Mouse (Mus musculus): ENCODE measurements around the gene Pip5k1c. TPM values are rescaled to one million over a fixed set of nuclear protein-coding genes. Genes with fewer than 3 reads are reported as not detected.

Gene Pip5k1c
- polyA plus RNA-seq, 1 experiment from 2014 or later, result 132 TPM

DNA sequence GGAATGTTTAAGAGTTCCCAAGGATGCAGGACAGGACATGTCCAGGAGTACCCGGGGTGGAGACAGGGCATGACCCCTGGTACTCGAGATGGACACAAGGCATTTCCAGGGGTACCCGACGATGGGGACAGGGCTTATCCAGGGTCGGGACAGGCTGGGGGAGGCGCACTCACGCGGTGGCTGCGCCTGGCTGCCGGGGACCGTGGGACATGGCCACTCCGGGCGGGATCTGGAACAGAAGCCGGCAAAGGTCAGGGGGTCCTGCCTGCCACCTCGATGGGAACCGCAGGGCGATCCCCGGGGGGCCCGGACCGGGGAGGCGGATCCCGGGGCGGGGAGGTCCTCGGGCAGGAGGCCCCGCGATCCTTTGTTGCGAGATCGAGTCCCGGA is 57.2 kb downstream of the Pip5k1c start:
- ATAC-seq (ENCODE audit: low FRiP score, low TSS enrichment), result peak; percentile 16
- WGBS, result 0% methylated on average over 28 of the region's 29 CpGs
- Histone ChIP-seq H3K36me3 (ENCODE audit: control insufficient read depth, insufficient read depth, low read length) (no peaks in the 10 kb centered on the region), H3K9ac (replicated peaks; ENCODE audit: low read length) (peak overlapping the region; percentile 62), H3K9me3 (ENCODE audit: control insufficient read depth, low read length) (no peaks in the 10 kb centered on the region), H3K27ac (replicated peaks; ENCODE audit: low read depth, low read length) (no peak overlapping the region), H3K4me1 (ENCODE audit: control insufficient read depth, insufficient read depth, low read length) (peaks cover 11% of the 10 kb centered on the region), H3K4me2 (ENCODE audit: low read length) (peak overlapping the region; percentile 92), H3K27me3 (ENCODE audit: control insufficient read depth, insufficient read depth, low read length) (peaks cover 11% of the 10 kb centered on the region; the same call in 1 of the 2 replicates), H3K4me3 (replicated peaks; ENCODE audit: low read depth, low read length) (peak overlapping the region; percentile 60)
- no peak for DNase-seq

DNA sequence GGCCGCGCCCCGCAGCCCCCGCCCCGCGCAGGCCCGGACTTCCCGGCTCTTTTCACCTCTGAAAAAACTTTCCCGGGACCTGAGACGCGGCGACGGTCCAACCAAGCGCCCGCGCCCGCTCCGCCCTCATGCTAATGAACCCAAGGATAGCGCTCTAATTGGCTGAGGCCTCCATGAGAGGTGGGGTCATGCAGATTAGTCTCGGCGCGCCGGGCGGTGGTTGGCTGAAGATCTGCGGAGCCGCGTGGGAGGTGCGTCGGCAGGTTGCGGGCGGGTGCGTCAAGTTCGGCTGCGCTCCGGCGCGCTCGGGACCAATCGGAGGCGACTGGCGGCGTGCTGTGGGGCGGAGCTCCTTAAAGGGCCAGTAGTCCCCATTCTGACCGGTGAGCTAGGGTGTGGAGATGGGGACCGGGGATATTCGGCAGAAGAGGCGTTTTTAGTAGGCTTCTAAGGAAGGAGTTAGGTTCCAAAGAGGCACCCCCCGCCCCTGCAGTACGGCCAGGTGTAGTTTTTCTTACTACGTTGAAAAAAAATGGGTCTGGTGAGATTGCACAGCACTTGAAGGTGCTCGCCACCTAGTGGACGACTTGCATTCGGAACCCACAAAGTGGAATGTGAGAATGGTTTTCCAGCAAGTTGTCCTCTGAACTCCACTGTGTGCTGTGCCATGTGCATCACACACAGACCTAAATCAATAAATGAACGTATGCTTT is 57.7 kb downstream of the Pip5k1c start, which contains the start of gene Hmg20b:
Hmg20b (minus strand) TSS at position 130 of the 713 bp plus-strand sequence.
- Histone ChIP-seq H3K36me3 (ENCODE audit: control insufficient read depth, insufficient read depth, low read length) (no peaks in the 10 kb centered on the region), H3K9me3 (ENCODE audit: control insufficient read depth, low read length) (no peaks in the 10 kb centered on the region), H3K27me3 (ENCODE audit: control insufficient read depth, insufficient read depth, low read length) (peaks cover 6% of the 10 kb centered on the region; the same call in 1 of the 2 replicates), H3K9ac (replicated peaks; ENCODE audit: low read length) (peak within 1 kb of the TSS; percentile 62), H3K4me2 (ENCODE audit: low read length) (peak within 1 kb of the TSS; percentile 92), H3K4me1 (ENCODE audit: control insufficient read depth, insufficient read depth, low read length) (peaks cover 11% of the 10 kb centered on the region), H3K27ac (replicated peaks; ENCODE audit: low read depth, low read length) (peak within 1 kb of the TSS; percentile 27; the same call in 1 of the 2 replicates), H3K4me3 (replicated peaks; ENCODE audit: low read depth, low read length) (peak within 1 kb of the TSS; percentile 60)
- DNase-seq, result peak; percentile 99
- peak; percentile 97 for ATAC-seq (ENCODE audit: low FRiP score, low TSS enrichment)
- WGBS, result under 1% methylated on average over 54 of the region's 54 CpGs

DNA sequence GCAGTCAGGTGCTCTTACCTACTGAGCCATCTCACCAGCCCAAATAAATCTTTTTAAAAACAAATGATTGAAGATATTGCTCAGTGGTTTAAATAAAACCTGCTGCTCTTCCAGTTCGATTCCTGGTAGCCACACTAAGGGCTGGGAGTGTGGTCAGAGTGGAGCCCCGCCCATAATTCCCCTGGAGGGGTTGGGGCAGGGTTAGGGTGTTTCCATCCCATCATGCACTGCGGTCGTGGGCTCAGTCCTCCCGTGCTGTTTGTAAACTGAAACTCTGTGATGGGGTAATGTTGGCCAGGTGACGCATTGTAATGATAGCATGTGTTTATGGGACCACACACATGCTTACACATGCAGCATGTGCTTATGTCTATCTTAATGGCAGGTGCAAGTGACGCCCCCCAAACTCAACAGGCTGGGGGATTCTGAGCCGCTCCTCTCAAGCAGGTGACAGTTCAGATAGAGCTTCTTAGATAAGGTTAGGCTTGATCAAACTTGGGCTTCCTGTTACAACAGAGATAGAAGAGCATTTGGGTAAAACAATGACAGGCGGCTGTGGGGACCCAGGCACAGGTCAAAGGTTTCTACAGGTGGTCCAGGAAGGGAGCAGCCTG is 59.0 kb downstream of the Pip5k1c start:
- peaks cover 11% of the 10 kb centered on the region for H3K4me1 ChIP-seq (ENCODE audit: control insufficient read depth, insufficient read depth, low read length)
- H3K9ac ChIP-seq (replicated peaks; ENCODE audit: low read length), result no peak overlapping the region
- no peak overlapping the region for H3K27ac ChIP-seq (replicated peaks; ENCODE audit: low read depth, low read length)
- WGBS, result 30% methylated on average over 9 of the region's 9 CpGs
- H3K36me3 ChIP-seq (ENCODE audit: control insufficient read depth, insufficient read depth, low read length), result no peaks in the 10 kb centered on the region
- no peak for ATAC-seq (ENCODE audit: low FRiP score, low TSS enrichment)
- H3K9me3 ChIP-seq (ENCODE audit: control insufficient read depth, low read length), result no peaks in the 10 kb centered on the region
- no peak for DNase-seq
- no peak overlapping the region for H3K4me3 ChIP-seq (replicated peaks; ENCODE audit: low read depth, low read length)
- H3K4me2 ChIP-seq (ENCODE audit: low read length), result no peak overlapping the region
- H3K27me3 ChIP-seq (ENCODE audit: control insufficient read depth, insufficient read depth, low read length), result no peaks in the 10 kb centered on the region

DNA sequence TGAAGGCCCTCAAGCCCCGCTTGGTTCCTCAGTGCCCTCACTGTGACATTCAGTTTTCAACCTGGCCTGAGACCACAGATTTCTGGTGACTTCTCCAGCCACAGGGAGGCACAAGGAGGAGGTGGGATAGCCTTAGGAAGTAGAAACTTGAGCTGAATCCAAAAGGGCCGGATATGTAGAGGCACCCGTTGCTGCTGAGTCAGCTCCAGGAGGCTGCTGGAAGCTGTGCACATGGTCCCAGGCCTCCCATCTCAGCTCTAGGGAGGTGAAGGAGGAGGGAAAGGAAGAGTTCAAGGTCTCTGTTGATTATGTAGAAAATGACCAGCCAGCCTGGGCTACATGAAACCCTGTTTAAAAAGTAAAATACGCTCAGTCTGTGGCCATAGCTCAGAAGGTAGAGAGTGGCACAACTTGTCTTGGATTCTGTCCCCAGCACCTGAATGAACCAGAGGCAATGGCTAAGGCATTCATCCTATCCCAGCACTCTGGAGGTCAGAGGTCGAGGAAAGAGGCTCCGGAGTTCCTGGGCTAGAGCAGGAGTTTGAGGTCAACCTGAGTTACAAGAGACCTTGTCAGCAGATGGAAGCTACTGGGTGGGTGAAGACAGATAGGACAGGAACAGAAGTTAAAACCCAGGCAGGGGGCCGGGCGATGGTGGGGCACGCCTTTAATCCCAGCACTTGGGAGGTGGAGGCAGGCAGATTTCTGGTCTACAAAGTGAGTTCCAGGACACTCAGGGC is 62.1 kb downstream of the Pip5k1c start:
- H3K4me1 ChIP-seq (ENCODE audit: control insufficient read depth, insufficient read depth, low read length), result peaks cover 13% of the 10 kb centered on the region
- 0 out of 2 replicates have a peak overlapping the region, but pooled peaks have one; percentile 3 for H3K9ac ChIP-seq (replicated peaks; ENCODE audit: low read length)
- WGBS, result 56% methylated on average over 9 of the region's 9 CpGs
- no peak overlapping the region for H3K4me3 ChIP-seq (replicated peaks; ENCODE audit: low read depth, low read length)
- DNase-seq (no peak), ATAC-seq (ENCODE audit: low FRiP score, low TSS enrichment) (no peak)
- H3K27ac ChIP-seq (replicated peaks; ENCODE audit: low read depth, low read length), result no peak overlapping the region
- H3K4me2 ChIP-seq (ENCODE audit: low read length), result no peak overlapping the region
- H3K9me3 ChIP-seq (ENCODE audit: control insufficient read depth, low read length), result no peaks in the 10 kb centered on the region
- H3K27me3 ChIP-seq (ENCODE audit: control insufficient read depth, insufficient read depth, low read length), result no peaks in the 10 kb centered on the region
- no peaks in the 10 kb centered on the region for H3K36me3 ChIP-seq (ENCODE audit: control insufficient read depth, insufficient read depth, low read length)

DNA sequence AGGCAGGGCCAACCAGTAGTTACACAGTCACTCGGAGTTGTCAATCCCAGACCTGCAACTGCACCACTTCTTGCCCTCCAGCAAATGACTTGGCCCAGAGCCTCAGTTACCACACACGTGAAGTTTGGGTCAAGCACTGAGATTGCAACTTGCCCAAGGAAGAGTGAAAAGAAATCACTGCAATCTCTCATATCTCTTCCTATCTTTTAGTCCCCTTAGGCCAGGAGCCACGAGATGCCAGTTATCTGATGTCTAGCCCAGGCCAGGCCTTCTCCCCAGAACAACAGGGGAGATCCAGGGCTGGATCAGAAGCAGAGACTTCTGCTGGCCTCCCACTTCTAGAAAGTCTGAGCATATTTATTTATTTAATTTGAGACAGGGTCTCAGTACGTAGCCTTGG is 62.8 kb downstream of the Pip5k1c start:
- Histone ChIP-seq H3K27me3 (ENCODE audit: control insufficient read depth, insufficient read depth, low read length) (no peaks in the 10 kb centered on the region), H3K4me1 (ENCODE audit: control insufficient read depth, insufficient read depth, low read length) (peaks cover 12% of the 10 kb centered on the region), H3K27ac (replicated peaks; ENCODE audit: low read depth, low read length) (no peak overlapping the region), H3K36me3 (ENCODE audit: control insufficient read depth, insufficient read depth, low read length) (no peaks in the 10 kb centered on the region), H3K4me3 (replicated peaks; ENCODE audit: low read depth, low read length) (no peak overlapping the region), H3K9ac (replicated peaks; ENCODE audit: low read length) (no peak overlapping the region), H3K4me2 (ENCODE audit: low read length) (no peak overlapping the region), H3K9me3 (ENCODE audit: control insufficient read depth, low read length) (no peaks in the 10 kb centered on the region)
- ATAC-seq (ENCODE audit: low FRiP score, low TSS enrichment) (no peak), DNase-seq (no peak)
- WGBS, result 82% methylated on average over 4 of the region's 4 CpGs

DNA sequence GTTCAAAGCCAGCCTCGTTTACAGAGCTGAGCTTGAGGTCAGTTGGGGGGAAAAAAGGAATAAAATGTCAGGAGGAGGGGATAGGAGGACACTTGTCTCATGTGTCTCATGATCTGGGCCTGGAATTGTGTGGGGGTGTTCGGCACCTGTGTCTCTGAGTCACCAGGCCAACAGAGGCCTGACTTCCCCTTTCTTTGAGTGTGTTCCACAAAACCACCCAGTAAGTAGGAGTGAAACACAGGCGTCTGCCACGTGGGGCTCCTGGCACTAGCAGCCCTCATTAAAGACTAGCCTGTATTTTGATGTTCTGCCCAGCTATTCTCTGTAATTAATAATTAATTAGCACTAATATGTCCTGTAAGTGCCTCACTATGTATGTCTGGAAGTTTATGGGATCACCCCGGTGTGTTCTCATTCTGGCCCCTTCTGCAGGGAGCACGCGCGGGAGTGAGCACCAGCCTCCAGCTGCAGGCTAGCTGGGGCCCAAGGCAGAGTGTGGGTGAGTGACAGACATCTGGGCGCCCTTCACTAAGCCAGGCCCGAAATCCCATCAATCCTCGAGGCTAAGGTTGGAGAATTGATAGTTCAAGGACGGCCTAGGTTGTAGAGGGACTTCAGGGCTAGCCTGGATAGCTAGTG is 63.7 kb downstream of the Pip5k1c start:
- Histone ChIP-seq H3K36me3 (ENCODE audit: control insufficient read depth, insufficient read depth, low read length) (0 out of 2 replicates have a peak, but pooled peaks cover 2% of the 10 kb centered on the region), H3K27me3 (ENCODE audit: control insufficient read depth, insufficient read depth, low read length) (no peaks in the 10 kb centered on the region), H3K4me1 (ENCODE audit: control insufficient read depth, insufficient read depth, low read length) (peaks cover 12% of the 10 kb centered on the region), H3K4me2 (ENCODE audit: low read length) (peak overlapping the region; percentile 97), H3K4me3 (replicated peaks; ENCODE audit: low read depth, low read length) (no peak overlapping the region), H3K9ac (replicated peaks; ENCODE audit: low read length) (no peak overlapping the region), H3K27ac (replicated peaks; ENCODE audit: low read depth, low read length) (no peak overlapping the region), H3K9me3 (ENCODE audit: control insufficient read depth, low read length) (no peaks in the 10 kb centered on the region)
- no peak for ATAC-seq (ENCODE audit: low FRiP score, low TSS enrichment)
- WGBS, result 57% methylated on average over 12 of the region's 12 CpGs
- DNase-seq, result no peak

DNA sequence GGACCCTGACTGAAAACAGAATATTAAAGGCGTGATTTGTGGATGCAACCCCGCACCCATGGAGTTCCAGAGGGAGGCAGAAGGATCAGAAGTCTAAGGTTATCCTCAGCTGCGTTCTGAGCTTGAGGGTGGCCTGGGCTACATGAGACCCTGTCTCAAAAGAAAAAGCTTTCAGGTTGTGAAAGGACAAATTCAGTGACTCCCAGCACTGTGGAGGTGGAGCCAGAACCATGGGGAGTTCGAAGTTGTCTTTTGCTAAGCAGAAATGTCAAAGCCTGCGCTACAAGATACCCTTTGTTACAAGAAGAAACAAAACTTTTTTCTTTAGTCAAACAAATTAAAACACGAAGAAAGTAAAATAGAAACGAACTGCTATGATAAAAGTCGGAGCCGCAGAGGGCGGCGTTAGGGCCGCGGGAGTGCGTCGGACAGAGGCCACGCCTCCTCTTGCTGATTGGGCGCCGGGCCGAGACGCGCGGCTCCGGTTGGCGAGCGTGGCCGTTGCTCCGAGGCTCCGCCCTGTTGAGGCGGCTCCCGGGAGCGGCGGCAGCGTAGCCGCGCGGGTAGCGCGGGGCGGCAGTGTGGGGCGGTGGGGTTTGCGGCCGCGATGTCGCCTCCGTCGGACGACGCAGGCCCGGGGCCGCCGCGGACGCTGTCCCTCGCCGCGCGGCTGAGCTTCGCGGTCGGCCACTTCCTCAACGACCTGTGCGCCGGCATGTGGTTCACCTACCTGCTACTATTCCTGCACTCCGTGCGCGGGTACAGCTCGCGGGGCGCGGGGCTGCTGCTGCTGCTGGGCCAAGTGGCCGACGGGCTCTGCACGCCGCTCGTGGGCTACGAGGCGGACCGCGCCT is 64.5 kb downstream of the Pip5k1c start, which contains the start of gene Mfsd12:
Mfsd12 (plus strand) TSS at position 501 of the 854 bp plus-strand sequence.
- ATAC-seq (ENCODE audit: low FRiP score, low TSS enrichment), result peak; percentile 89
- WGBS, result 2% methylated on average over 75 of the region's 79 CpGs
- no peaks in the 10 kb centered on the region for H3K27me3 ChIP-seq (ENCODE audit: control insufficient read depth, insufficient read depth, low read length)
- peak within 1 kb of the TSS; percentile 74 for H3K4me3 ChIP-seq (replicated peaks; ENCODE audit: low read depth, low read length)
- peak; percentile 96 for DNase-seq
- H3K4me2 ChIP-seq (ENCODE audit: low read length), result peak within 1 kb of the TSS; percentile 97
- H3K4me1 ChIP-seq (ENCODE audit: control insufficient read depth, insufficient read depth, low read length), result peaks cover 12% of the 10 kb centered on the region
- peak within 1 kb of the TSS; percentile 81 for H3K9ac ChIP-seq (replicated peaks; ENCODE audit: low read length)
- H3K36me3 ChIP-seq (ENCODE audit: control insufficient read depth, insufficient read depth, low read length), result 0 out of 2 replicates have a peak, but pooled peaks cover 2% of the 10 kb centered on the region
- peak within 1 kb of the TSS; percentile 66 for H3K27ac ChIP-seq (replicated peaks; ENCODE audit: low read depth, low read length)
- H3K9me3 ChIP-seq (ENCODE audit: control insufficient read depth, low read length), result no peaks in the 10 kb centered on the region
